Mouse (Mus musculus) kidney, adult 2 months (tissue): Measurements from ENCODE around the gene Pou6f1.
"Not testable (repeated sequence)": the region's sequence is repeated elsewhere in the genome, so short reads cannot be mapped to it uniquely, and the experiment has no call there.

Experiments used
- CTCF ChIP-seq: fragments of 200-500 bp; conservative IDR thresholded peaks from 2 replicates; pipeline ENCODE4 v1.5.1; 2011; ENCODE audit warnings: low read depth, mild to moderate bottlenecking, control low read depth, low read length, moderate library complexity, mixed read lengths; ENCODE audit not compliant: insufficient read depth, insufficient read length
- POLR2A ChIP-seq: fragments of 200-500 bp; IDR thresholded peaks from one replicate; pipeline ENCODE4 v1.6.1; 2011; ENCODE audit warnings: low read depth, low read length, control low read depth

DNA sequence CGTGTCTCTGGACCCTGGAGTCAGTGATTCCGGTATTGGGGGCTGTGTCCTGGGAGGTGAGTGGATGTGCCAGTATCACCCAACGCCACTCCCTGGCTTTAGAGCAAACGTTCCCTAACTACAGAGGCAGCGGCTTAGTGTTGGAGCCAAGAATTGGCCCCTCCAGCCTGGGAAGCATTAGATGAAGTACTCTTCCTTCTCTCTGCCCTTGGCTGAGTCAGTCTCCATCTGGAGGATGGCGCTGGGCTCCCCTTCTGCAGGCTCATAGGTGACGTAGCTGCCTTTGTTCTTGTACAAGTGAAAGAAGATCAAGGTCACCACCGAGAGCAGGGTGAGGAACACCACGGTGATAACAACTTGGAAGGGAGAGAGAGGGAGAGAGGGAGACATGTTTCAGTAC is 21.9 kb upstream of the Pou6f1 start:
- TF ChIP-seq CTCF, POLR2A: not testable (repeated sequence)
